Mouse (Mus musculus): ENCODE data around the gene Zfp69. TPM values are rescaled to one million over a fixed set of nuclear protein-coding genes. Genes with fewer than 3 reads are reported as not detected.
A peak's percentile ranks its signal among the peaks of the same experiment; 100 is the strongest.

The Zfp69 gene
- total RNA-seq, 2 experiments from 2014 or later, result 1.6 to 1.9 TPM

DNA sequence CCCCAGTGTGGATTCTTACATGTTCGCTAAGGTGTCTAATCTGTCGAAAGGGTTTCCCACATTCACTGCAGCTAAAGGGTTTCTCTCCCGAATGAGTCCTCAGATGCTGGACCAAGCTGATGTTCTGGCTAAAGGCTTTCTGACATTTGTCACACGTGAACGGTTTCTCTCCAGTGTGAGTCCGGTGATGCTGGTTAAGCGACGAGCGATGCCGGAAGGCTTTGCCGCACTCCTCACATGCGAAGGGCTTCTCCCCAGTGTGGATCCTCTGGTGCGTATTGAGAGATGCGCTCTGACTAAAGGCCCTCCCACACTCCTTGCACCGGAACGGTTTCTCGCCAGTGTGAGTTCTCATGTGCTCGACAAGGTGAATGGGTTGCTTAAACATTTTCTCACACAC is 20.8 kb downstream of the Zfp69 start:
- DNase-seq, result no peak

GRCm38 (mm10) chr4:120928686-120929085 is 22.8 kb downstream of the Zfp69 start:
- intact Hi-C loops (cut with DNase I), result no loop called here
- no peak for DNase-seq

More for the DNA sequence above, 20.8 kb downstream of the Zfp69 start:
- intact Hi-C loops (cut with DNase I), result no loop called here

GRCm38 (mm10) chr4:120925386-120925785 is 26.1 kb downstream of the Zfp69 start:
- intact Hi-C loops (cut with DNase I), result no loop called here
- peak in 1 of 2 experiments; percentile 33 for DNase-seq

DNA sequence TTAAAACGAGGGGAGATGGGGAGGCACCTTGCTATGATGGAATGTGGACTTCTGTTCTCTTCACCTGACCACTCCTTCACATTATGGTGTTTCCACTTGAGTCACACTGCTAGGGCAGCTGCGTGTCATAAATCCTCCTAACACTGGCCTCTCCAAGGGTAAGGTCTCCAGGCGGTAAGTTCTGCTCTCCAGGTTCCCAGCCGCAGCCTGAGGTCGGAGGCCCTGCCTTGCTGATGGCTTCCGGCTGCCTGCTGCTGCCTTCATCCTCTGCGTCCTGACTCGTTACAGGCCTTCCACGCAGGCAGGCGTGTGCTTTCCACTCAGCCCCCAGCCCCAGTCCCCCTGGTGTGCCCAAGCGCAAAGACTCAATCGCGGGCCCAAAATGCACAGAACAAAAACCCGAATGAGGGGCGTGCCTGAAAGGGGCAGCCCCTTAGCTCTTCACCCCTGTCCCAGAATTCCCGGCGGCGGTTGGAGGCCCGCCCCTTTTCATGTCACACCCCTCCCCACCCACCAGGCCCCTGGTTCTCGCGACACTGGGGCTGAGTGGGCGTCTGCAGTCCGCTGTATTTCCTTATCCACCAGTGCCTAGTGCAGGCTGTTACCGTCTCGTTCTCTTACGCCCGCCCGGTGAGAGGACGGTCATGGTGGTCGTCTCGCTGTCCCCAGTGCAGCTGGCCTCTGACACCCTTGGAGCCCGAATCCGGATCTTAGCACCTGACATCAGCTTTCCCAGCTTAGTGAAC is 26.8 kb downstream of the Zfp69 start, which contains the start of gene Exo5:
TSS of gene Exo5 (minus strand) at position 464 of the 746 bp plus-strand sequence.
- intact Hi-C loops (cut with DNase I), result no loop called here
- DNase-seq, result peak; percentile 89 to 94

- intact Hi-C loops (cut with DNase I), result no loop called here
- no peak for DNase-seq
Observed at GRCm38 (mm10) chr4:120921461-120921860, 30.0 kb downstream of the Zfp69 start.

DNA sequence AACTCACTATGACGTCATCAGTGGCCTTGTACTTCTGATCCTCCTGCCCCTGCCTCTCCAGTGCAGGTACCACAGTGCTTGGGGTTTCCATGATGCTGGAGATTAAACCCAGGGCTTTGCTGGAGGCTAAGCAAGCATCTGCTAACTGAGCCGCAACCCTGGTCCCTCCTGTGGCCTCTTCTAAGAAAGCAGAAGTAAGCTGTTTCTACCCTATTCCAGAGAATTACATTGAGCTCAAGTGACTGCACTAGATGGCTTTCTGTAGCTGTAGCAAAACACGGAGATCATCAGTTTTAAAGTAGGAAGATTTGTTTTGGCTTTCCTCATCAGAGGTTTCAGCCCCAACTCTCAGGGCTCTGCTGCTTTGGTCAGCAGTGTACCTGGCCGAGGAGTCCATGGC is 37.0 kb downstream of the Zfp69 start:
- intact Hi-C loops (cut with DNase I), result loop anchor here (10.0 kb wide), 1 partner anchor 330 kb away; the partner anchor contains the start of gene Gm8439
- DNase-seq, result no peak

DNA sequence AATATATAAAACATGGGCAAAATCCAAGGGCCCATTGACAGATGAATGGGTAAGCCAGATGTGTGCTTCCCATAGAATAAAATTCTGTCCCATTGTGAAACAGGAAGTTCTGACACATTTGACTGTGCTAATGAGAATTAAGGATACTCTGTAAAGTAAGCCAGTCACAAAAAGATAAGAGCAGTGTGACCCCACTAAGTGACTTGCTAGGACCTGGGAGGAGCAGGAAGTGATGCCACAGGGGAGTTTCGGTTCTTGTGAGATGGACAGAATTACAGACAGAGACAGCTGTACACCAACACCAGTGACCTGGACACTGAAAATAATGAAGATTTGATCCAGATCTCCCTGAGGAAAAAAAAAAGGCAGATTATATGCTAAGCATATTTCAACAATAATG is 37.6 kb downstream of the Zfp69 start:
- DNase-seq, result no peak
- intact Hi-C loops (cut with DNase I), result loop anchor here (10.0 kb wide), 1 partner anchor 329 kb away; the partner anchor contains the start of gene Gm8439

DNA sequence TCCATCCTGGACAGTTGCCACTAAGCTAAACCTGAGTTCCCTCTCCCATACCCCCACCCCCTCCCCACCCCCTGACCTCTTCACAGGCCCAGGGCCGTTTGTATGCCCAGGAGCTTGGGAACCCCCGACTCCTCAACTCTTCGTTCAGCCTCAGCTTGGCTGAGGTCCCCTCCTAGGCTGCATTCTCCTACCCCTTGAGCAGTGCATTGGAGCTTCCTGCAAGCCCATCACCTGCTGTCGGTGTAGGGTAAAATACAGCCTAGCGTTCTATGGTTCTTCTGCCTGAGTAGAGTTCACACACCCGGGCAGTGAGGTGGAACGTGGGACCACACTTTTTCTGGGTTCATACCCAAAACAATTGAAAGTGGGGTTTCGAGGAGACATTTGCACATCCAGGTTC is 38.1 kb downstream of the Zfp69 start:
- intact Hi-C loops (cut with DNase I), result loop anchor here (10.0 kb wide), 1 partner anchor 329 kb away; the partner anchor contains the start of gene Gm8439
- DNase-seq, result no peak

DNA sequence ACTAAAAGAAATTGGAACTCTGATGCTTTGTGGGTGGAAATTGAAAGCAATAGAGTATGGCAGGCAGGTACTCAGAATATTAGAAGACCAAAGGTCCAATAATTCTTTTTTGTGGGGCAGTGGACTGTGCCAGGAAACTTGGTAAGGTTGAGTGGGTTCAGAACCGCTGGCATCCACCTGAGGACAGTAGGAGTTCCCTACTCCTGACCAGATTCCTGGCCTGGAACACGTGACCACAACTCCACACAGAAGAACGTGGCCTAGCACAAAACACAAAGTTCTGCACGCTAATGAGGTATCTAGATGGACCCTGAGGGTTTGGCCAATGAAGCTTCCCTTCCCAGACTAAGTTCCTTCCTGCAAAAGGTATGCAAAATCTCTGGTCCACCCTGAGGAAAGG is 38.6 kb downstream of the Zfp69 start:
- intact Hi-C loops (cut with DNase I), result loop anchor here (10.0 kb wide), 1 partner anchor 328 kb away; the partner anchor contains the start of gene Gm8439
- DNase-seq, result no peak

DNA sequence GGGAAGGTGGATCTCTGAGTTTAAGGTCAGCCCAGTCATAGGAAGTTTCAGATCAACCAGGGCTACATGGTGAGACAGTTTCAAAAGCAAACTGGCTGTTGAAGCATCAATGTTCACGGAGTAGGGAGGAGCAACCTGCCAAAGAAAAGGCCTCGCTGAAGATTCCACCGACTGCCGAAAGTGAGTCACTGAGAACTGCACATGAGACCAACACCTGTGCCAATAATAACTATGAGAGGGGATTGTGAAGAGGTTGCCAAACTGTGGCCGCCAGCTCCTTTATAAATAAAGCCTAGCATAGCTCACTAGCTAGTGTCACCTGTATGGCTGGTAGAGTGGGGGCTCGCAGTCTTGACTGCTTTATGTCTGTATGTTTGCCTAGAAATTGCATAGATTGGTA is 40.4 kb downstream of the Zfp69 start:
- intact Hi-C loops (cut with DNase I), result loop anchor here (10.0 kb wide), 1 partner anchor 326 kb away; the partner anchor contains the start of gene Gm8439
- no peak for DNase-seq

DNA sequence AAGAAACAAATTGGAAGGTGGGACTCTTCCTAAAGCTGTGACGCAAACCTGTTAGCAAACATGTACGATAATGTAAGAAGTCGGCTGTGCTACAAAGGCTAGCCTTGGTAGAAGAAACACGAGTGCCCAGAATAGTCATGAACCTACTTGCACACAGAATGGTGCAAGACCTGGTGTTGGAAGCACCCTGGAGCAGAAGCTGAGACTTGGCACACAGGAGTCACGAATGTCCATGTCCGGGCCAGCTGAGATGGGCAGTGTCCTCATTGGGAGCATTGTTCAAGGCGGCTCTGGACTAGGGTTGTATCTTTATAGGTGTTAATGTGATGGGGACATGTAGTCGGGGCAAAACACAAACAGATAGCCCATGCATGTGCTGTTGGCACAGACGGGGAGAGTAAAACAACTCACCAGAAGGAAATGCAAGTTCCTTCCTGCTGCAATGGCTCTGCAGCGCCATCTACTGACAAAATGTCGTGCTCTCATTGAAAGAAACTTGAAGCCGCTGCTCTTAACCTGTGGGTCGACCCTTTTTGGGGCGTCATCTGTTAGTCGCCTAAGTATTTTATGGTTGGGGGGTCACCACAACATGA is 41.8 kb downstream of the Zfp69 start:
- intact Hi-C loops (cut with DNase I), result loop anchor here (1.0 to 10.0 kb wide), 3 partner anchors 58 to 325 kb away; partner anchors contain the start of gene Gm8439
- peak; percentile 46 to 68 for DNase-seq

GRCm38 (mm10) chr4:120905644-120906043 is 45.9 kb downstream of the Zfp69 start:
- no peak for DNase-seq
- intact Hi-C loops (cut with DNase I), result loop anchor here (5.0 kb wide), 1 partner anchor 223 kb away; no protein-coding TSS in a partner anchor

DNA sequence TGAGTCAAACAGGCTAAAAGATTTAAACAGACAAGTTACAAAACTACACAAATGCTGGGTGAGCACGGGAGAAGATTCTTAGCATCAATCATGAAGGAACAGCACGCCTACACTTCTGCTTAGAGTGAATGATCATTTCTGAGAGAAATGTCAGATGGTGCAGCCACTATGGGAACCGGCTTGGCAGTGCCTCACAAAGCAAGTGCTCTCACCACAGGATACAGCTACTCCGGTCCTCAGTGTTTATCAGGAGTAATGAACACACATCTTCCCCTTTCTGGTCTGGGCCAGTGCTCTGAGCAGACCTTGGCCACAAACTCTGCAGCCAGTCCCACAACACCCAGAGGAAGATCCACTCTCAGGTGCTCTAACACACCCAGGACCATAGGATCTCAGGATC is 47.0 kb downstream of the Zfp69 start:
- intact Hi-C loops (cut with DNase I), result no loop called here

DNA sequence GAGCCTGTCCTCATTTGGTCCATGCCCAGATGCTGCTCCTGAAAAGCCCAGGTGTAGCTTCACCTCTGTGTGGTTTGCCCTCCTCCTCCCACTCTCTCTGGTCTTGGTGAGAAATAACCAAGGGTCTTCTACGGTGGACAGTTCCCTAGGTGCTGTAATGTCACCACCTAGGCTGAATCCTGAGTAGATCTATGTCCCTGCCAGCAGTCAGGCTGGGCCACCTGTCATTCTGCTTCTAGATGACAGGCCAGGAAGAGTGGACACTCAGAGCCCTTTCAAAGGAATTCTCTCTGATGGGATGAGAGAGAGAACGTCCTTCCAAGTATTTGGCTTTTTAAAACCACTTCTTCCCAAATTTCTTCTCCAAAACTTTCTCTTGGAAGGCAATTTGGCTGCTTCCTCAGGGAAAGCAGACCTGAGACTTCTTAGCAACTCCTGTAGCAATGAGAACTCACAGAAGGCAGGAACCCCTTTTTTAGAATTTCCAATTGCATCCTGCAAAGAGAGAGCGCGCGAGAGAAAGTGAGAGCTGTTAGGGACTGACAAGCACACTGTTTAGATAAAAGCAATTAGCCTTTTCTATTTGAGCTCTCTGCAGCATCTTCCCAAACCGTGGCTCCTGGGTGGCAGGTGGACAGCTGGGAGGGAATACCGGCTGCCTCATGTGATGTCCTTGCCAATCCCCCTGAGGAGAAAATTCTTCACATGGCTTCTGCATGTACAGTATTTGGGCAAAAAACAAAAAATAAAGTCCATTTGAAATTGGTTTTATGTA is 55.5 kb downstream of the Zfp69 start:
- intact Hi-C loops (cut with DNase I), result no loop called here

More for the DNA sequence above, 47.0 kb downstream of the Zfp69 start:
- no peak for DNase-seq

GRCm38 (mm10) chr4:120895226-120895625 is 56.3 kb downstream of the Zfp69 start:
- no peak for DNase-seq
- intact Hi-C loops (cut with DNase I), result no loop called here

More for the DNA sequence above, 55.5 kb downstream of the Zfp69 start:
- DNase-seq, result no peak

- DNase-seq, result no peak
- intact Hi-C loops (cut with DNase I), result no loop called here
Observed at GRCm38 (mm10) chr4:120894584-120894983, 56.9 kb downstream of the Zfp69 start.

GRCm38 (mm10) chr4:120893656-120894401 is 57.7 kb downstream of the Zfp69 start:
- no peak for DNase-seq
- intact Hi-C loops (cut with DNase I), result no loop called here

DNA sequence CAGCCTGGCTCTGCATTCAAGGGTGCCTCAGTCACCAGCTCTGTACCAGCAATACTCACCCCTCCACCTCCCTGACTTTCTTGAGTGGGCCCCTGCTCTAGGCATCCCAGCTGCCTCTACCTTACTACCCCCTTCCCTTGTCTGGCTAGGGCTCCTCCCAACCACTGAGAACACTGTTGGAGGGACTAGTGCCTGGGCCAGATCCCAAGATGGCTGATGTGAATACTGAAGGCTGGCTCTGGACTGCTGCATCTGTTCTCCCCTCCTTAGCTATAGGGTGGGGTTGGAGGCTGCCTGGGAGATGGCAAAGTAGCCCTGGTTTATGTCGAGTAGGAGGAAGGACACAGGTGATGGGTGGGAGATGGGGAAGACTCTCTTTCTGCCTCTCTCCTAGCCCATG is 59.0 kb downstream of the Zfp69 start:
- DNase-seq, result no peak
- intact Hi-C loops (cut with DNase I), result no loop called here

GRCm38 (mm10) chr4:120891960-120892359 is 59.5 kb downstream of the Zfp69 start:
- intact Hi-C loops (cut with DNase I), result no loop called here
- DNase-seq, result no peak

Measured in heart, postnatal 14 days (tissue).